16 mouse cellular contexts compared by ENCODE assay signal in the genomic region with DNA sequence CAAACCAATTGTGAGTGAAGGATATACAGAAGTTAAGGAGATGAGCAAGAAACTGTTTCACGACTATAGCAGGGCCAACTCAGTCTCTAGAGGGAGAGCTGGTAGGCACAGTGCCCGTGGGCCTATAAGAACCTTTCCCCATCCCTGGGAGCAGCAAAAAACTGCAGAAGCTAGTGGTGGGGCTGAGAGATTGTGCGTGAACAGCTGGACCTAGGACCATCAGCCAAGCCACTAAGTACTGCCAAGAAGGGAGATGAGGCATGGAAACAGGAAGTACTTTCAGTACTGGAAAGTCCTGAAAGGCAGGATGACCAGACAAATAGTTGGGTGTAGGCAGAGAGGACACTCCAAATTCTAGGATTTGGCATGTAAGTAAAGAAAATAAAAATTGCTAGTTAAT.
A peak's percentile ranks its signal among the peaks of the same experiment; 100 is the strongest.
DNase-seq lines count a peak whose midpoint lies in the region; ATAC-seq and TF ChIP-seq lines count a peak whose summit lies in the region.
"Had no signal": no experiment of that assay in that cellular context is flagged by ENCODE, and none has a peak within 500 bp of the region (broad histone marks: within the 10 kb centered on the region; RNA-seq: fewer than 3 reads in every experiment).

No protein-coding gene starts in this region.

- no peak overlapping the region for H3K4me2 ChIP-seq in heart, embryonic 11.5 days
- H3K4me2 ChIP-seq: limb, embryonic 15.5 days had no signal

- no peak overlapping the region for H3K27ac ChIP-seq in heart, embryonic 11.5 days (ENCODE audit: low read depth, low read length)
- no peak overlapping the region for H3K27ac ChIP-seq in layer of hippocampus, adult 2 months
- H3K27ac ChIP-seq: limb, embryonic 15.5 days had no signal

- no peak overlapping the region for H3K9ac ChIP-seq in heart, embryonic 11.5 days (ENCODE audit: low read depth, low read length)
- H3K9ac ChIP-seq: limb, embryonic 15.5 days had no signal

- H3K36me3 ChIP-seq in heart, embryonic 11.5 days (ENCODE audit: control insufficient read depth, insufficient read depth, low read length): no peaks in the 10 kb centered on the region
- H3K36me3 ChIP-seq: limb, embryonic 15.5 days had no signal

- H3K27me3 ChIP-seq in heart, embryonic 11.5 days (ENCODE audit: control insufficient read depth, insufficient read depth, low read length): no peaks in the 10 kb centered on the region
- H3K27me3 ChIP-seq: CH12.LX; limb, embryonic 15.5 days had no signal

- no peaks in the 10 kb centered on the region for H3K9me3 ChIP-seq in heart, embryonic 11.5 days (replicated peaks; ENCODE audit: control insufficient read depth, low read length)
- H3K9me3 ChIP-seq: limb, embryonic 15.5 days had no signal

- 77% methylated on average over 3 of the region's 3 CpGs for WGBS in heart, embryonic 11.5 days (ENCODE audit: insufficient replicate concordance)

- no peak for TF ChIP-seq CTCF in layer of hippocampus, adult 2 months (conservative IDR thresholded peaks at IDR 0.05)

- no peak for ATAC-seq in heart, embryonic 11.5 days (replicated peaks; ENCODE audit: insufficient number of reproducible peaks, low FRiP score, low TSS enrichment)
- ATAC-seq: forebrain, embryonic 14.5 days; midbrain, embryonic 16.5 days had no signal

- peak; percentile 95 for DNase-seq in heart, adult 11 months
- peak; percentile 11 for DNase-seq in Muller cell, postnatal 12 days (ENCODE audit: inconsistent ontology term)
- peak; percentile 62 to 66 for DNase-seq in heart, postnatal 10 days
- peak; percentile 59 for DNase-seq in lung, postnatal 10 days
- no peak for DNase-seq in layer of hippocampus, adult 2 months (ENCODE audit: low spot score in 2 of 2)
- DNase-seq in spleen, postnatal 14 days (ENCODE audit: low spot score in 2 of 2): no peak
- DNase-seq in ovary, postnatal 36 days (ENCODE audit: low spot score): no peak
- DNase-seq: adrenal gland, postnatal 25 days; cerebellum, adult 9-11 months; embryo, embryonic 11 days; kidney, adult 2 months had no signal

- H3K4me1 ChIP-seq in heart, embryonic 11.5 days (ENCODE audit: control insufficient read depth, insufficient read depth, low read length): no peaks in the 10 kb centered on the region
- H3K4me1 ChIP-seq: limb, embryonic 15.5 days had no signal

- intact Hi-C loops in heart, postnatal 10 days (cut with DNase I): no loop called here

- H3K4me3 ChIP-seq in heart, embryonic 11.5 days (ENCODE audit: low read depth, low read length): no peak overlapping the region
- no peak overlapping the region for H3K4me3 ChIP-seq in layer of hippocampus, adult 2 months
- H3K4me3 ChIP-seq: limb, embryonic 15.5 days had no signal

Comparison
In these comparisons a context has a peak if more than half of its experiments do, and no peak if none do; other contexts are left out.
1. DNase-seq: peak in heart, adult 11 months (single experiment), Muller cell, postnatal 12 days (single experiment), heart, postnatal 10 days (2 of 2) and lung, postnatal 10 days (single experiment); none in layer of hippocampus, adult 2 months (0 of 2), spleen, postnatal 14 days (0 of 2) and ovary, postnatal 36 days (single experiment).